Mouse (Mus musculus) kidney, adult 2 months (tissue): ENCODE data around the gene Gm20696.

Source experiments
- CTCF ChIP-seq: fragments of 200-500 bp; conservative IDR thresholded peaks from 2 replicates; pipeline ENCODE4 v1.5.1; 2011; ENCODE audit warnings: low read depth, mild to moderate bottlenecking, control low read depth, low read length, moderate library complexity, mixed read lengths; ENCODE audit not compliant: insufficient read depth, insufficient read length
- POLR2A ChIP-seq: fragments of 200-500 bp; IDR thresholded peaks from one replicate; pipeline ENCODE4 v1.6.1; 2011; ENCODE audit warnings: low read depth, low read length, control low read depth

DNA sequence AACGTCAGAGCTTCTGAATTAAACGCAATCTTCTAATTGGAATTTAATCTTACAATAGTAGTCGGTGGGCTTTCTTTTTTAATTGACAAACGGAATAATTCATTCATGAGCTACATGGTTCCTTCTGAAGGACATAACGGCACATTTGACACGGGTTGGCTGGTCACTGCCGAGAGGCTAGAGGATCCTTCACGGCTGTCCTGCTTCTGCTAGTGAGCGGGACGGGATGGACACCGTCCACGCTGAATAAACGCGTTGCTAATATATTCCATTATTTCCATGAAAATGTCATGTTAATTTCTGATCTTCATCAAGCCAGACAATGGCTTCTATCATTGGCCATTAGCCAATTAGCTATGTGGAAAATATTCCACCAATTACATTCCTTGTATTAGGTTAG, 236.0 kb downstream of the Gm20696 start:
- TF ChIP-seq CTCF (no peak), POLR2A (no peak)
